Mouse (Mus musculus) small intestine, adult 2 months (tissue): ENCODE measurements around the gene Pcx.

Experiments used
- CTCF ChIP-seq: fragments of 200-500 bp; IDR thresholded peaks from 2 replicates; pipeline ENCODE4 v1.5.1; 2012; ENCODE audit warnings: low read depth, mild to moderate bottlenecking, control low read depth, inconsistent platforms, low read length, moderate library complexity, mixed read lengths; ENCODE audit not compliant: insufficient replicate concordance, insufficient read length; ENCODE audit errors: extremely low read depth
- POLR2A ChIP-seq: fragments of 200-500 bp; IDR thresholded peaks from 2 replicates; pipeline ENCODE4 v1.6.1; 2012; ENCODE audit warnings: low read depth, mild to moderate bottlenecking, control low read depth, inconsistent platforms, low read length, moderate library complexity

DNA sequence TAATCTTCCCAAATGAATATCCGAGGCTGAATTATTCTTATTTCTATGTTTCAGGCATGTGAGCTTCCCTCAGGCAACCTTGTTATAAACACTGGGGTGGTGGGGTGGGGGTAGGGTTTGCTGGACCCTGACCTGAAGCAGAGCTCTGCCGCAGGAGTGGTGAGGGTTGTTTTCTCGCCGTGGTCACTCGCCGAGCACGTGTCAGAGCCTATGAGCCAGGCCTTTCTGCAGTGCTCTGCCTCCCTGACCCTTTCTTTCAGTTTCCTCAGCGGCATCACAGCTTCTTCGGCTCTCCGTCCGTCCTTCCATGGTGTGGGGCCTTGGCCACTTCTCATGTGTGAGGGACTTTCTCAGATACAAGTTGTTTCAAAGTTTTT, 60.0 kb downstream of the Pcx start:
- TF ChIP-seq CTCF (no peak), POLR2A (no peak)
